Mouse (Mus musculus) kidney, postnatal 4 days (tissue): ENCODE data around the gene Eps8l2.

Source experiments
- DNase-seq, 2 experiments: peaks; one replicate each; pipeline ENCODE4 v3.0.0; 2021; ENCODE audit warnings: mixed read lengths in 2 of 2

Gene Eps8l2

DNA sequence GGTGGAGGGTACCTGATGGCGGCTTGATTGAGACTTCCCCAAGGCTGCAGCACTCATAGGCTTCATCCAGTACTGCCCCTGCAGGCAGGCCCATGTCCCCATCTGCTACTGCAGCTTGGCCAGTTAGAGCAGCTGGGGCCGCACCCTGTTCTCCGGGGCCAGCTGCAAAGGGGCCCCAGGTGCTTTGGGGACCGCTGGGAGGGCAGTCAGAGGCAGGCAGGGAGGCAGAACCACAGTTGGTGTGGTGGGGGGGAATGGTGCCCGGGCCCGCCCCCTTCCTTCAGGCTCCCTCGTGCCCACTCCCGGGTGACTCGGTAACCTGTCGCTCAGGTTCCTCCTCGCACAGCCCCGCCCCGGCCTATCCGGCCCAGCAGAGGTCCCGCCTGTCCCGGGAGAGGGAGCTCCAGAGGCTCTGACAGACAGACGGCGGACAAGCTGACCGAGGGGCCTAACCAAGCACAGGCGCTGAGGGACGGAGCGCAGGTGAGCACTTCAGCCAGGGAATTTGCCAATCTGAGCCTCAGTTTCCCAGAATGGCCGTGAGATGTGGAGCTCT lies at the start of gene Eps8l2:
TSS of gene Eps8l2 (plus strand) at position 305 of the 556 bp plus-strand sequence.
- DNase-seq = peak; percentile 80 to 89

DNA sequence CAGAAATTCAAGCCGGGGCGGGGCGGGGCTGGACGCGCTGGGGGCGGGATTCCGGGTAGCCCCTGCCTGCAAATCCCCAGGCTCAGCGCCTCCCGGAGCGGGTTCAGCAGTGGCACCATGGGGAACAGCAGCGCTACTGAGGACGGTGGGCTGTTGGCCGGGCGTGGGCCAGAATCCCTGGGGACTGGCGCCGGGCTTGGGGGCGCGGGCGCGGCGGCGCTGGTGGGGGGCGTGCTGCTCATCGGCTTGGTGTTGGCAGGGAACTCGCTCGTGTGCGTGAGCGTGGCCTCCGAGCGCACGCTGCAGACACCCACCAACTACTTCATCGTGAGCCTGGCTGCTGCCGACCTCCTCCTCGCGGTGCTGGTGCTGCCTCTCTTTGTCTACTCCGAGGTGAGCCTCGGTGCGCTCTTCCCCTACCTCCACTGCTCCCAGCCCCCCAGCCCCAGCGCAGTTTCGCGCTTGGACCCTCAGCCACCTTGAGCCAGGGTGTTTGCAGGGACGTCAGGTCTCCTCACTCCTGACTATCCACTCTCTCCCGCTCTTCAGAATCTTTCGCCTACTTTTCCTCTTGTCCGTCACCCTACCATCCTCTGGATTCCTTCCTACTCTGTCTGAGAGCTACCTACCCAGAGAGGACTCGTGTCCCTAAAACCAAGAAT lies 46.6 kb upstream of the Eps8l2 start, which contains the start of gene Drd4:
TSS of gene Drd4 (plus strand) at position 86 of the 662 bp plus-strand sequence.
- DNase-seq = peak; percentile 67 to 73

- no peak for DNase-seq
Measured at GRCm38 (mm10) chr7:141292583-141293388, 45.9 kb upstream of the Eps8l2 start.

- peak; percentile 56 to 66 for DNase-seq
Measured at GRCm38 (mm10) chr7:141293852-141294471, 44.7 kb upstream of the Eps8l2 start.

- DNase-seq = peak in 1 of 2 experiments; percentile 16
Measured at GRCm38 (mm10) chr7:141294479-141294878, 44.2 kb upstream of the Eps8l2 start.

- DNase-seq = no peak
Measured at GRCm38 (mm10) chr7:141297926-141298650, 40.6 kb upstream of the Eps8l2 start.

DNA sequence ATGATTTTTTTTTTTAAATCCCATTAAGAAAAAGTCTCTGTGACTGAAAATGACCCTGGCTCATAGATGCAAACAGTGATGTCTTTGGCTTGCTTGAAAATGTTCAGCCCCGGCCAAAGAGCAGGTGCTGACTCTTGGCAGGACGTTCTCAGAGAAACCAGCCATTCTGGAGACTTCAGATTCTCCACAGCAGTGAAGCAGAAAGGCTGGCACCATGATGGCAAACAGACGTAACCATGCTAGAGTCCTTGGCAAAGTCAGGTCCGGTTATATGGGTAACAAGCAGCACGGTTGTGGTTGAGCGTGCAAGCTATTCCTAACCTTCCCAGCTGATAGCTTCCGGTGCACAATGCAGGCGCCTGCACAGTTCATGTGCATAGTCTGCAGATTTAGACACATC lies 39.5 kb upstream of the Eps8l2 start:
- DNase-seq = no peak

DNA sequence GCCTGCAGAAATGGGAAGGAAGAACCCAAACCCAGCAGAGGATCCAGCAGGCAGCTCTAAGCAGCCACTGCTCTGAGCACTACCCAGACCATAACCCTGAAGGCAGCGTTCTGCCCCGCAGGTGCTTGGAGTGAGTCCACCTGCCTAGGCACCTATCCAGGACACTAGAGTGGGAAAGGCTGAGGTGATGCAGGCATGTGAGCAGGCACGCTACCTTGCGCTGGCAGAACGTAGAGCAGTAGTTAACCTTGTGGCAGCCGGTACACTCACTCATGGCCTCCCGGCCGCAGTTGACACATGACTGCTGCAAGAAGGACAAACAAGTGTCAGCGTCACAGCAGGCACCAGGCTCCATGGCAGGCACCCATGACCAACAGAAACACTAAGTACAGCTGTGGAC lies 37.3 kb upstream of the Eps8l2 start:
- no peak for DNase-seq

GRCm38 (mm10) chr7:141302702-141303268 lies 35.9 kb upstream of the Eps8l2 start:
- no peak for DNase-seq

DNA sequence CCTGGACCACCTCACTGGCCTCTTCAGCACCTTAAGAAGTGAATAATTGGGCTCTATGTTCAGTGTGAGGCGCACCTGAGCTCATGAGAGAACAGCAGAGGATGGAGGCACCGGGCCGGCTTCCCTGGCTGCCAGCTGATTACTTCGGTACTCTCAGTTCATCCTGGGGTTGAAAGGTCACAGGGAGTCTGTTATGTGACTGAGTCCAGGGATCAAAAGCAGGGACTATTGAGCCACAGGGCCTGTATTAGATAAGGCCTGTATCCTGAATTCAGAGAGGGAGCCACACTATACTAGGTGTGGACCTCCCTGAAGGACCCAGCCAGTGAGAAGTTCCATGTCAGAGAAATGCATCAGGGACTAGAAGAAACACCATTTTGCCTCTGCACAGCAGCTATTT lies 34.1 kb upstream of the Eps8l2 start:
- DNase-seq = no peak

DNA sequence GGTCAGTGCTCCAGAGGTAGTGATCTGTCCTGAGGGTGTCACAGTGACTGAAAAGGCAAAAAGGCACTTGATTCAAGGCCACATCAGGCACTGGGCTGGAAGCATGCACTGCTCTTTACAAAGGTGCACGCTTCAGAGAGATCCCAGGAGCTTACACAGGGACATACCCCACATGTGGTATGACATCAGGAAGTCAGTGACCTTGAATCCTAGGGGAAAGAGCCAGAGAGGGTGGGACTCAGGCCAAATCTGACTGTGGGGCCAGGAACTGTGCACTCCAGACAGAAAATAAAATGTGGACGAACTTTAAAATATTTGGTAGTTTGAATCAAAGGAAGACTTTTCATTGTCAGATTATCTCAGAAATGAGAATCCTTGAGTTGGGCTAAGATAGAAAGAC lies 24.3 kb upstream of the Eps8l2 start:
- DNase-seq = no peak

DNA sequence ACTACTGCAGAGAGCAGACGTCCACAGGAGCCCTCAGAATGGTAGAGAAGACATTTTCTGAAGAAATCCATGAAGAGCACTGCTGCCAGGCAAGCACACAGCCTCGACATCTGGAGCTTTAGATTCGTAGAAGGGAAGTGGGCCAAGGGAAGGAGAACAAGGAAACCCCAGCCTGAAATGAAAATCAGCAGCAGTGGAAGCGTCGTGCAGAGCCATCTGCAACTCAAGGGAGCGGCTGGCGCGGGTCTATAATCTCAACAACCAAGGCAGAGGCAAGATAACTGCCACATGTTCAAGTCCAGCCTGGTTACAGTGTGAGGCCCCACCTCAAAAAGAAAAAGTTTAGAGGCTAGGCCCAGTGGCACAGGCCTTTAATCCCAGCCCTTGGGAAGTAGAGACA lies 23.6 kb upstream of the Eps8l2 start:
- DNase-seq = no peak

- peak; percentile 71 to 79 for DNase-seq
Measured at GRCm38 (mm10) chr7:141315974-141316373, 22.7 kb upstream of the Eps8l2 start.

GRCm38 (mm10) chr7:141317619-141318132 lies 21.0 kb upstream of the Eps8l2 start:
- DNase-seq = no peak

- DNase-seq = no peak
Measured at GRCm38 (mm10) chr7:141319446-141319845, 19.2 kb upstream of the Eps8l2 start.

DNA sequence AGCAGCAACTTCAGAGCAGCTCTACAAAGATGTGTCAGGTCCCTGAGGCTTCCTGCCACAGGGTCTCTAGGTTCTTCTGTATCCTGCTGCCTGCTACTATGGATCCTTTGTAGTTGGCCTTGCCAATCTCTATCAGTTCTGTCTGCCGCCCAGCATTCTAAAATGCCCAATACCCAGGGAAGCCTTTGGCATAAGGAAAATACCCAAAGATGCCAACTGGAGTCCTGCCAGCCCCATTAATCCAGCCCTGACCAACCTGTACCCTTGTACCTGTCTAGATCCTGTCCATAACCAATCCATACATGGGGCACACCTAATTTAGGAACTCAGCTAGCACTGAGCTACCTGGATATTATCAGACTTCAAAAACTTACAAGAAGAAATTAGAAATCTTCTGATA lies 14.0 kb upstream of the Eps8l2 start:
- DNase-seq = no peak

DNA sequence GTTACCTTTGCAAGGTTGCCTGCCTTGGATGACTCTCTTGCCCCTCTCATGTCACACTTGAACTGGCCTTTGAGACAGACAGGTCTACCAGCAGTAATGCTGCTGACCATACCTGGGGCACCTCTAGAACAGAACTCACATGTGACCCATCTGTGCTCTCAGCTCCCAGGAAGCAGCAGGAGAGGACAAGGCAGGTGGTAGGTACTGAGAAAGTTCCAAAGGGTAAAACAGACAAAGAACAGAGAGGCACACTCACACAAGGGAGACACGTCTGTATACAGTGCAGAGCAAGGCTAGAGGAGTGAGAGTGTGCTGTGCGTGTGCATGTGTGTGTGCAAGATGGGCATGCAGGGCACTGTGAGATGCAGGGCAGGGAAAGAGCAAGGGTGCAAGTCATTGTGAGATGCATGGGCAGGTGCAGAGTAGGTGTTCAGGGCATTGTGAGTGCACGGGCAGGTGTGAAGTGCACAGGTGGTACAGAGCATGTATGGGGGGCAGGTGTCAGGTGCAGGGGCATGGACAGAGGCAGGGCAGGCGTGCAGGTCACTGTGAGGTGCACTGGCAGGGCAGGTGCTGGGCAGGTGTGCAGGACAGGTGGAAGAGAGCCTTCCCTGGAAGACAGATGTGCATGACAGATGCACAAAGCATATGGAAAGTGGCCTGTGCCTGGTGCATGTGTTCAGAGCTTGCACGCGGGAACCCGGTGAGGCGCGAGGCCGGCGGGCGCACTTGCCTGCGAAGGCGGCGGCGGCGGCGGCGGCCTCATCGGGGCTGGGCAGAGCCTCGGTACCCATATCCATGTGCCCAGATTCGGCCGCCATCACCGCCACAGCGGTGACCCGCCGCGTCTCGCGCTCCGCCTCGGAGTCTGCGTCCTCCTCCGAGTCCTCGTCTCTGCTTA lies 11.9 kb upstream of the Eps8l2 start:
- DNase-seq = no peak

DNA sequence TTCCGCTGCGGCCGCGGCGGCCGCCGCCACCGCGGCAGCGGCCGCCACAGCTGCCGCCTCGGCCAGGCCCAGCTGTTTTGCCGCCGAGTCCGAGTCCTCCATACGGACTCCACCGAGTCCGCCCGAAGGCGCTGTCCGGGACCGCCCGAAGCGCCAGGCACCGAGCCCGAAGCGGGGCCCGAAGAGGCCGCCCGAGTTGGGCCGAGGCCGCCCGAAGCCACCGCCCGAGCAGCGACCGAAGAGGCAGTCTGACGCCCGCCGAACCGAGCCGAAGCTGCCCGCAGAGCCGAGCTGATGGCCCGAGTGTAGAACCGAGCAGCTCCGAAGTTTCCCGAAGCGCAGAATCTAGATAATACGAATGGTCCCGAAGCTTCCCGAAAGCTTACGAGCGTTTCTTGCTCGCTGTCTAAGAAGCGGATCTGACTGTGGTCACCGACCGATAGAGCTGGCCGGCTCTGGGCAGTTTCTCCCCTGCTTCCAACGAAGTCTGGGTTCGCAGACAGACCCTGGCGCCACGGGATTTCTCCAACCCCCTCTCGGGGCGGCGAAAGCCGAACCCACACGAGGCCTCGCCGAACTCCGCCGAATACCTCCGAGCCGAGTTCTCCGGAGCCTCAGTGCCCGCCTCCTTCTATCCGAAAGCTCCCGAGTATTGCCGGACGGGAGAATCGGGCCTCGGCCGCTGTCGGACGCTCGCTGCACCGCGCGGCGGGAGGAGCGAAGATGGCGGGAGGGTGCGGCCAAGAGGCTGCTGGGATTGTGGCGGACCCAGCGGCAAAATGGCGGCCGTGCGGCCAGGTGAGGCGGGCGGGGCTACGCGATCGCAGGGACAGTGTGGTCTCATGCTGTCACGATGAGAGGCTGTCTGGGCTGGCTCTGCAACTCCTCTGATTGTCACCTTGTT lies 11.0 kb upstream of the Eps8l2 start, which contains the start of the genes Deaf1 and Tmem80:
TSS of gene Deaf1 (minus strand) at position 222 of the 904 bp plus-strand sequence.
TSS of gene Tmem80 (plus strand) at position 271 of the 904 bp plus-strand sequence.
- DNase-seq = peak; percentile 100

DNA sequence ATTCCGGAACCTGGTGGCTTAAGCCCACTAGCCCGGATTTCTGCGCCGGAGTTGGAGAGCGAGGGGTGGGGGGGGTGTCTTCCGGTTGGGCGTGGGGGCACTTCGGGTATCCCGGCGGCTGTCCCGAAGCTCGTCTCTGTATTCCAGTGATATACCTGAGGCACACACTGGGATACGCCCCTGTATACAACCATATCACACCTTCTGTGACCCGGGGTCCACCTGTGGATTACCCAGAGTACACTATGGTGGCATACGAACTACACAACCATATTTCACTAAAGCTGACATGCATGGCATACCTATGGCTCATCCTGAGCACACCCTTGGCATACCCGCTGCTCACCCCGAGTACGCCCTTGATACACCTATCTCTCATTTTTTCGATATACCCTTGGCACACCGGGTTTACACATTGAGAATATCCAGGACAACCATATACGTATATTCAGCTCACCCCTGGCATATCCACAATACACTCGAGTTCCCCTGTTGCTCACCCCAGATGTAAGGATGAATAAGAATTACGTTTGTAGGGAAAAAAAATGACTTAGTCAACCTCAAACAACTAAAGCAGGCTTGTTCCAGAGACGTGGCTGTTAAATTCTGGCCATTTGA lies 10.2 kb upstream of the Eps8l2 start:
- no peak for DNase-seq
